Mouse (Mus musculus) embryonic facial prominence, embryonic 11.5 days (tissue): Measurements from ENCODE around the gene H1f0. TPM values are rescaled to one million over a fixed set of nuclear protein-coding genes. Genes with fewer than 3 reads are reported as not detected.

ENCODE experiments used
- ATAC-seq: fragments of 200-750 bp; cut with Nextera tagmentation; replicated peaks from 2 replicates; pipeline ENCODE4 v1.8.0; 2017; ENCODE audit warnings: low read depth; ENCODE audit not compliant: insufficient number of reproducible peaks, low FRiP score, low TSS enrichment
- DNase-seq: peaks from one replicate; pipeline ENCODE4 v3.0.0-alpha.2; 2015; ENCODE audit warnings: low spot score
- H3K27ac ChIP-seq: fragments of 300-500 bp; sonication (generic); replicated peaks from 2 replicates; pipeline ENCODE4 v1.5.1; 2014; ENCODE audit warnings: mild to moderate bottlenecking, low read depth, low read length, control low read depth
- H3K27me3 ChIP-seq: fragments of 300-500 bp; sonication (generic); 2 replicates; pipeline ENCODE4 v1.6.1; 2014; ENCODE audit warnings: mild to moderate bottlenecking, low read length, moderate library complexity, mixed read lengths; ENCODE audit not compliant: control insufficient read depth, insufficient read depth
- H3K36me3 ChIP-seq: fragments of 300-500 bp; sonication (generic); replicated peaks from 2 replicates; pipeline ENCODE4 v1.6.1; 2014; ENCODE audit warnings: low read depth, mild to moderate bottlenecking, low read length, moderate library complexity, mixed read lengths; ENCODE audit not compliant: control insufficient read depth, insufficient read depth
- H3K4me1 ChIP-seq: fragments of 300-500 bp; sonication (generic); 2 replicates; pipeline ENCODE4 v1.6.1; 2014; ENCODE audit warnings: low read length, mixed read lengths; ENCODE audit not compliant: control insufficient read depth, insufficient read depth
- H3K4me2 ChIP-seq: fragments of 300-500 bp; sonication (generic); 2 replicates; pipeline ENCODE4 v1.6.1; 2014; ENCODE audit warnings: low read depth, mild to moderate bottlenecking, control low read depth, low read length, moderate library complexity
- H3K4me3 ChIP-seq: fragments of 300-500 bp; sonication (generic); 2 replicates; pipeline ENCODE4 v1.5.1; 2014; ENCODE audit warnings: low read depth, low read length, control low read depth
- H3K9ac ChIP-seq: fragments of 300-500 bp; sonication (generic); replicated peaks from 2 replicates; pipeline ENCODE4 v1.6.1; 2014; ENCODE audit warnings: mild to moderate bottlenecking, control low read depth, low read length
- H3K9me3 ChIP-seq: fragments of 300-500 bp; sonication (generic); replicated peaks from 2 replicates; pipeline ENCODE4 v1.6.1; 2016; ENCODE audit warnings: mild to moderate bottlenecking, low read length, inconsistent platforms, mixed read lengths; ENCODE audit not compliant: control insufficient read depth
- WGBS: fragments of 180-500 bp; shearing (Covaris S2); extraction: QIAGEN DNeasy Blood & Tissue Kit; methylation state at CpG from one replicate; pipeline ENCODE4 v1.1.7; 2014; 5-methylcytosine and 5-hydroxymethylcytosine counted together
- polyA plus RNA-seq: library from polyadenylated mRNA; unstranded; fragments of >200 nt; fragmentation: Nextera tagmentation; extraction: Ambion mirVana; gene quantifications from 2 replicates; pipeline ENCODE4 v1.2.1, GENCODE M21; 2014

The H1f0 gene
- 315 and 326 TPM in 2 replicates for polyA plus RNA-seq

DNA sequence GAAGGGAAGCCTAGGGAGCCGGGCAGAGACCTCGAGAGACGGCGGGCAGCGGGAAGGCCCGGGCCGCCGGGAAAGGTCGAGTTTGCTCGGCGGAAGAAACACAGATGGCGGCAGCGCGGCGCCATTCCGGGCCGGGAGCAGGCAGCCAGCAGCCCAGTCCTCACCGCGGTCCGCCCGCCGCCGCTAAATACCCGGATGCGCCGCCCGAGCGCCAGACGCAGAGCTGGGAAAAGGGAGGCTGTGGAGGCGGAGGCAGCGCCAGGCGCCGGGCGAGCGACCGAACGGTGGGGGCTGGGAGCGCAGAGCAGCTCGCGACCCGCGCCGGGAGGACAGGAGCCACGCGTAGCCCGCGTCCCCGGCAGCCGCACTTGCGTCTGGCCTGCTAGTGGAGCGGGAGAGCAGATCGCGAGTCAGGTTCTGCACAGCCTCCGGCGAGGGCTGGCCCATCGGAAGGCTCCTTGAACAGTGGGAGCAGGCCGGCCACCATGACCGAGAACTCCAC is at the start of gene H1f0:
H1f0 (plus strand) TSS at position 214 of the 502 bp plus-strand sequence.
- under 1% methylated on average over 57 of the region's 58 CpGs for WGBS
- ATAC-seq (peak; percentile 63), DNase-seq (peak; percentile 94)
- Histone ChIP-seq H3K27ac (peak within 1 kb of the TSS; percentile 94), H3K4me3 (peak within 1 kb of the TSS; percentile 58), H3K36me3 (no peaks in the 10 kb centered on the region), H3K4me1 (peaks cover 5% of the 10 kb centered on the region; the same call in 1 of the 2 replicates), H3K9ac (peak within 1 kb of the TSS; percentile 100), H3K9me3 (no peaks in the 10 kb centered on the region), H3K27me3 (no peaks in the 10 kb centered on the region), H3K4me2 (peak within 1 kb of the TSS; percentile 93)

GRCm38 (mm10) chr15:78978875-78979274 is 49.4 kb upstream of the H1f0 start:
- Histone ChIP-seq H3K36me3 (no peaks in the 10 kb centered on the region), H3K9me3 (no peaks in the 10 kb centered on the region), H3K27me3 (no peaks in the 10 kb centered on the region), H3K4me3 (no peak overlapping the region), H3K4me2 (no peak overlapping the region; the same call in 1 of the 2 replicates), H3K27ac (peak overlapping the region; percentile 38), H3K4me1 (peaks cover 13% of the 10 kb centered on the region), H3K9ac (peak overlapping the region; percentile 47)
- DNase-seq (peak; percentile 81), ATAC-seq (peak; percentile 46; the same call in 1 of the 2 replicates)
- 9% methylated on average over 4 of the region's 4 CpGs for WGBS

DNA sequence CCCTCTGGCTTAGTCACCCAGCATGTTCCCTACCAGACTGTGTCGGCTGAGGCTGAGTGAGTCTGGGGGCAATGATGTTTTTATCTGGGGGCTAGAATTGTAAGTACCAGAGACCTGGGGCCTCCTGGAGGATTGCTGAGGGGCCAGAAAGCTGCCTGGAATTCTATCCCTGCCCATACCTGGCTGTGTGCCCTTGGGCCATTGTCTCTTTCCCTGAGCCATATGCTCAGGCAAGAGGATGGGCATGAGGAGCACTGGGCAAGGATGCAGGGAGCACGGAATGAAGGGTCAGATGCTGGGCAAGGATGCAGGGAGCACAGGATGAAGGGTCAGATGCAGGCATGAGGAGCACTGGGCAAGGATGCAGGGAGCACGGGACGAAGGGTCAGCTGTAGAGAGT is 48.2 kb upstream of the H1f0 start:
- 86% methylated on average over 4 of the region's 4 CpGs for WGBS
- no peak overlapping the region for H3K9ac ChIP-seq

DNA sequence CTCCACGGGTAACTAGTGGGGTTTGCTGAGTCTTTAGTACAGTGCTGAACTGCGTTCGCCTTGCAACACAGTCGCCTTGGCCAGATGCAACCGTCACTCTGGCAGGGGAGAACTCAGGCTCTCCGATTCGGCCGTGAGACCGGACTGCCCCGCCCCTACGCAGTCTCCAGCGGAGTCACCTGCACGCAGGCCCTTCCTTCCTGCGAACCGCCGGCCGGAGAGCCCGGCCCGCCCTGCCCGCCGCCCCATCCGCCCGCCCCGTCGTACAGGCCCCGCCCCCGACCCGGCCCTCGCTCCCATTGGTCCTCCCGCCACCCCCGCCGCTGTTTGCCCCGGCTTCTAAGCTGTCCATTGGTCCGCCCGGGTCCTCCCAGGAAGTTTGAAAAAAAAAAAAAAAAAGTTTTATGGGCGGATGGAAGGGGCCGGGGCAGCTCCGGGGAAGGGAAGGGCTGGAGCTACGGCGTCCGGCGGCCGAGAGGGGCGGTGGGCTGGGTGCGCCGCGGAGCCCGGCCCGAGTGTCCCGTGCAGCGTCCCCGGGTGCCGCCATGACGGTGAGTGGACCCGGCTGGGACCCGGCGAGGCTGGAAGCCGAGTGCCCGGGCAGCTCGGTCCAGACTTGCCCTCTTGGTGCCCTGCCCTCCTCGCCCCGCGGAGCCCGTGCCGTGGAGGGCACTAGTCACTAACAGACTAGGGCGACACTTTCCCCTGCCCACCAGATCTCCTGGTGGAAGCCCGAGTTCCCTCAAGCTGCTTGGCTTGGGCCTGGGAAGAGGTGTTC is 45.4 kb upstream of the H1f0 start:
- Histone ChIP-seq H3K4me3 (peak overlapping the region; percentile 83), H3K4me2 (peak overlapping the region; percentile 93), H3K9ac (peak overlapping the region; percentile 76), H3K27ac (peak overlapping the region; percentile 75), H3K36me3 (no peaks in the 10 kb centered on the region), H3K27me3 (no peaks in the 10 kb centered on the region), H3K4me1 (peaks cover 16% of the 10 kb centered on the region), H3K9me3 (no peaks in the 10 kb centered on the region)
- under 1% methylated on average over 65 of the region's 67 CpGs for WGBS
- ATAC-seq (peak; percentile 68), DNase-seq (peak; percentile 95)

More for the DNA sequence above, 48.2 kb upstream of the H1f0 start:
- Histone ChIP-seq H3K27ac (no peak overlapping the region), H3K4me3 (no peak overlapping the region), H3K9me3 (no peaks in the 10 kb centered on the region), H3K27me3 (no peaks in the 10 kb centered on the region), H3K36me3 (no peaks in the 10 kb centered on the region), H3K4me2 (no peak overlapping the region), H3K4me1 (peaks cover 16% of the 10 kb centered on the region)
- DNase-seq: no peak
- ATAC-seq: no peak

DNA sequence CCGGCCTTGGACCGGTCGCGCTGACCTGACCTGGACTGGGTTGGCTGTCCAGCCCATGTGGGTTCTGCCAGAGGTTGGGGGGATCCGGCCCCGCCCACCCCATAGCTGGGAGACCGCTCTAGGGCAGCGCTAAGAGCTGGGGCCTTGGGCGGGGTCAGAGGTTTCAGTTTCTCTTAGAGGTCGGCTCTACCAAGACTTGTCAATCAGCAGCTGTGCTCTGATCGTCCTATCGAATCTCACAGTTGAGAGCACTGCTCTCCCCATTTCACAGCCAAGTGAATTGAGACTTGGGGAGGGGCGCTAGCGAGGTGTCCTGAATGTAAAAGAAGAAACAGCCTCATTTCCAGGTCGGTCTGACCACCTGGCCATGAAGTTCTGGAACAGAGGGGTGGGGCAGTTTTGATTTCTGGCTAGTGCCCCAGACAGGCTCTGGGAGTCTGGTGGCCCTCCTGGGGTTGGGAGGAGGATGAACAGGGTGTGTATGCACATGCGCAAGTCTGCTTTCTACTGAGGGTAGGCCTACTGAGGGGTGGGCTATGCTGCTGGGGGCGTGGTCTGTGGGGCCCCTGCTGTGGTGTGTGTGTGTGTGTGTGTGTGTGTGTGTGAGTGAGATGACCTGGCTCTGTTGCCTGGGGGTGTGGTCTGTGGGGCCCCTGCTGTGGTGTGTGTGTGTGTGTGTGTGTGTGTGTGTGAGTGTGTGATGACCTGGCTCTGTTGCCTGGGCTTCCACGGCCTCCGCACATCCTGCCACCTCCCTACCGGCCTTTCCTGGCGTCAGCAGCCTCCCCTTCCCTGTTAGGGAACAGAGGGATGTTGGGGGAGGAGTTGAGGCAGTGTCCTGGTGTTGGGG is 44.6 kb upstream of the H1f0 start:
- Histone ChIP-seq H3K36me3 (no peaks in the 10 kb centered on the region), H3K4me2 (peak overlapping the region; percentile 93), H3K9me3 (no peaks in the 10 kb centered on the region), H3K4me3 (peak overlapping the region; percentile 83), H3K9ac (peak overlapping the region; percentile 76), H3K27ac (peak overlapping the region; percentile 75), H3K27me3 (no peaks in the 10 kb centered on the region), H3K4me1 (peaks cover 12% of the 10 kb centered on the region)
- 0% methylated on average over 21 of the region's 21 CpGs for WGBS
- DNase-seq: peak; percentile 71
- peak; percentile 62; the same call in 1 of the 2 replicates for ATAC-seq

- H3K9me3 ChIP-seq: no peaks in the 10 kb centered on the region
- H3K4me3 ChIP-seq: peak overlapping the region; percentile 83; the same call in 1 of the 2 replicates
- no peaks in the 10 kb centered on the region for H3K36me3 ChIP-seq
- ATAC-seq (no peak), DNase-seq (no peak)
- peak overlapping the region; percentile 93 for H3K4me2 ChIP-seq
- peaks cover 6% of the 10 kb centered on the region for H3K4me1 ChIP-seq
- H3K27ac ChIP-seq: peak overlapping the region; percentile 62; the same call in 1 of the 2 replicates
- no peaks in the 10 kb centered on the region for H3K27me3 ChIP-seq
- 35% methylated on average over 5 of the region's 5 CpGs for WGBS
- H3K9ac ChIP-seq: no peak overlapping the region
These were observed 43.9 kb upstream of the H1f0 start for GRCm38 (mm10) chr15:78984286-78984778.

DNA sequence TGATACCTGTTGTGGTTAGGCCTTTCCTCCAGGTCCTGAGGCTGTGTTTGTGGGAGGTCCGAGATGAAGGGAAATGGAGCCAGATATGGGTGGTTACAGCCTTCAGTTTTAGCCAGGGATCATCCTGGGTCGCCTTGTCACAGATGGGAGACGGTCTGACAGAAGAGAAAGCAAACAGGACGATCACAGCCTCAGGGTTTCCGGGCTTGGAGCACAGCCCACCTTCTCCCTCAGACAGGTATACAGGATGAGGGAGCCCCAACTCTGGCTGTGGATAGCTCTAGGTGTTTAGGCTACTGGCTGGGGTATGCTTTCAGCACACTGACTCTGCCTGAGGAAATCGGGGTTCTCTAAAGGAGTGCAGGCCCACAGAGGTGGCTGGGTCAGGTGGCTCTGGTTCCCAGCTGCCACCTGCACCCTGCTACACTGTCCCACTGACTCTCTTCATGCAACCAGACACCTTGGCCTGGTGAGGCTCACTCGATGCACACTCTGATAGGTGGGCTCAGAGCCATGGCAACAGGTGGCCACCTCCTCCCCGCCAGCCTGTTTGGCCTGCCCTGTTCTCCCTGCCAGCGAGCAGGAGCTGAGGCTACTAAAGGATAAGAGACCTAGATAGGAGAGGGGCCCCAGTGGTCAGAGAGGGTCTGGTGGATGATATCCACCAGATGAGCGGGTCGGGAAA is 41.6 kb upstream of the H1f0 start:
- no peak overlapping the region for H3K4me3 ChIP-seq
- ATAC-seq: no peak
- WGBS: 60% methylated on average over 11 of the region's 11 CpGs

More for the DNA sequence above, 41.6 kb upstream of the H1f0 start:
- Histone ChIP-seq H3K4me1 (peaks cover 5% of the 10 kb centered on the region), H3K36me3 (peaks cover 2% of the 10 kb centered on the region; the same call in 1 of the 2 replicates), H3K9me3 (no peaks in the 10 kb centered on the region), H3K27ac (no peak overlapping the region), H3K4me2 (no peak overlapping the region), H3K27me3 (no peaks in the 10 kb centered on the region), H3K9ac (no peak overlapping the region)
- no peak for DNase-seq
